Mouse (Mus musculus) myocyte (in vitro differentiated cells): ENCODE measurements around the gene Pex26. TPM values are rescaled to one million over a fixed set of nuclear protein-coding genes. Genes with fewer than 3 reads are reported as not detected.

ENCODE experiments used
- H3K27me3 ChIP-seq: one replicate; pipeline ENCODE4 v1.6.1; 2011; ENCODE audit not compliant: control insufficient read depth, insufficient read depth, insufficient read length
- H3K36me3 ChIP-seq: one replicate; pipeline ENCODE4 v1.6.1; 2011; ENCODE audit not compliant: control insufficient read depth, insufficient read depth
- H3K4me2 ChIP-seq: one replicate; pipeline ENCODE4 v1.6.1; 2011; ENCODE audit warnings: low read depth, control low read depth
- H3K4me3 ChIP-seq: one replicate; pipeline ENCODE4 v1.5.1; 2011; ENCODE audit warnings: mild to moderate bottlenecking, control low read depth, moderate library complexity
- H3K79me2 ChIP-seq: one replicate; pipeline ENCODE4 v1.6.1; 2011; ENCODE audit not compliant: control insufficient read depth, insufficient read depth
- H3ac ChIP-seq: one replicate; pipeline ENCODE4 v1.6.1; 2011; ENCODE audit not compliant: control insufficient read depth, insufficient read length
- CEBPB ChIP-seq: IDR thresholded peaks from 2 replicates; pipeline ENCODE4 v1.6.1; 2011; ENCODE audit warnings: mild to moderate bottlenecking, moderate library complexity; ENCODE audit not compliant: poor library complexity, insufficient read depth, severe bottlenecking
- E2F4 ChIP-seq: IDR thresholded peaks from one replicate; pipeline ENCODE4 v1.6.1; 2011; ENCODE audit warnings: mild to moderate bottlenecking, control low read depth, moderate library complexity; ENCODE audit not compliant: insufficient read depth
- MAX ChIP-seq: IDR thresholded peaks from one replicate; pipeline ENCODE4 v1.6.1; 2011; ENCODE audit warnings: low read depth, mild to moderate bottlenecking, control low read depth
- MYOD1 ChIP-seq, 3 experiments: IDR thresholded peaks; one replicate each; pipeline ENCODE4 v1.6.1; 2011; ENCODE audit warnings: control low read depth in 2 of 3, low read depth in 2 of 3, mild to moderate bottlenecking in 2 of 3, moderate library complexity in 1 of 3; ENCODE audit not compliant: insufficient read length in 2 of 3, control insufficient read depth in 1 of 3
- MYOG ChIP-seq, 3 experiments: IDR thresholded peaks; one replicate each; pipeline ENCODE4 v1.6.1; 2011; ENCODE audit warnings: control low read depth in 2 of 3, low read depth in 2 of 3, mild to moderate bottlenecking in 2 of 3; ENCODE audit not compliant: insufficient read length in 2 of 3, control insufficient read depth in 1 of 3, insufficient read depth in 1 of 3
- POLR2A ChIP-seq: IDR thresholded peaks from one replicate; pipeline ENCODE4 v1.6.1; 2011; ENCODE audit warnings: low read depth, mild to moderate bottlenecking, control low read depth, moderate library complexity; ENCODE audit not compliant: insufficient read length
- POLR2AphosphoS2 ChIP-seq: IDR thresholded peaks from one replicate; pipeline ENCODE4 v1.6.1; 2011; ENCODE audit warnings: low read depth, control low read depth; ENCODE audit not compliant: insufficient read length
- REST ChIP-seq: IDR thresholded peaks from one replicate; pipeline ENCODE4 v1.6.1; 2011; ENCODE audit warnings: mild to moderate bottlenecking, control low read depth, moderate library complexity; ENCODE audit not compliant: insufficient read depth, insufficient read length
- SRF ChIP-seq: IDR thresholded peaks from one replicate; pipeline ENCODE4 v1.6.1; 2011; ENCODE audit warnings: low read depth; ENCODE audit not compliant: control insufficient read depth, insufficient read length
- TCF12 ChIP-seq: IDR thresholded peaks from one replicate; pipeline ENCODE4 v1.6.1; 2011; ENCODE audit warnings: mild to moderate bottlenecking, control low read depth; ENCODE audit not compliant: poor library complexity, insufficient read depth, severe bottlenecking
- TCF3 ChIP-seq: IDR thresholded peaks from one replicate; pipeline ENCODE4 v1.6.1; 2011; ENCODE audit warnings: low read depth, control low read depth; ENCODE audit not compliant: insufficient read length
- USF1 ChIP-seq: IDR thresholded peaks from one replicate; pipeline ENCODE4 v1.6.1; 2011; ENCODE audit warnings: low read depth, mild to moderate bottlenecking, control low read depth, moderate library complexity
- polyA plus RNA-seq: library from polyadenylated mRNA; unstranded; fragments of >200 nt; fragmentation: generic; extraction: Trizol; gene quantifications from one replicate; pipeline ENCODE4 v1.2.1, GENCODE M21; 2012; ENCODE audit warnings: missing spikeins

The Pex26 gene
- polyA plus RNA-seq, 1 experiment = 2.0 TPM

DNA sequence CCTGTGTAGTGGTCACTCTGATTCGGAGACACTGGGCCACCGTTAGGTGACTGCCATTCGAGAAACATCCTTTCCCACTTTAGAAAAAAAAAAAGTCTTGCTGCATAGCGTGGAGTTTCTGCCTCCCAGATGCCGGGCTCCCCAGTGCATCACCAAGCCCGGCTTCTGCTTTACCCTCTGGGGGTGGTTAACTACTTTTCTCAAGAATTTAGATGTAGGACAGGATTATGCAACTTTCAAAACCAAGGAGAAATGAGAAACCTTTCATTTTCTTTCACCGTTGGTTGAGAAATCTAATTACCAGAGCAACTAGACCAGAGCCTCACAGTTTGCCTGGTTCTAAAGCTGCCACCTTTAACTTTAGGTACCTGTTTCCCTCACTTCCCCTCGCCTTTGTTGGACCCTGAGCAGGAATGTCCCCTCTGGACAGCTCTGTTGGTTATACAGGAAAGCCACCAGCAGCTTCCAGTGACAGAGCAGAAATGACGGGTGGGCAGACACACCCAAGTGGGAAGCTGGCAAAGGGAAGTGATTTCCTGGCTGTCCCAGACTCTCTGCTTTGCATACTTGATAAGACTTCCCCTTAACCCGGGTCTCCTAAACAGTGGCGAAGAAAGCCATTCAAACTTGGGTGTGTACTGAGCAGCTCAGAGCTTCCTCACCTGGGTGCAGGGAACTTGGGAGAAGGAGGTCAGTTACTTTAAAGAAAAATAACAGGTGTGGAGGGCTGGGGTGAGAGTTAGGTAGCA, 8.0 kb downstream of the Pex26 start:
- Histone ChIP-seq H3K4me3 (no peak overlapping the region), H3K79me2 (no peaks in the 10 kb centered on the region), H3ac (no peak overlapping the region), H3K36me3 (no peaks in the 10 kb centered on the region), H3K4me2 (no peak overlapping the region), H3K27me3 (no peaks in the 10 kb centered on the region)
- TF ChIP-seq SRF = no peak
- TF ChIP-seq MAX = no peak
- no peak for TF ChIP-seq CEBPB
- no peak for TF ChIP-seq POLR2AphosphoS2

DNA sequence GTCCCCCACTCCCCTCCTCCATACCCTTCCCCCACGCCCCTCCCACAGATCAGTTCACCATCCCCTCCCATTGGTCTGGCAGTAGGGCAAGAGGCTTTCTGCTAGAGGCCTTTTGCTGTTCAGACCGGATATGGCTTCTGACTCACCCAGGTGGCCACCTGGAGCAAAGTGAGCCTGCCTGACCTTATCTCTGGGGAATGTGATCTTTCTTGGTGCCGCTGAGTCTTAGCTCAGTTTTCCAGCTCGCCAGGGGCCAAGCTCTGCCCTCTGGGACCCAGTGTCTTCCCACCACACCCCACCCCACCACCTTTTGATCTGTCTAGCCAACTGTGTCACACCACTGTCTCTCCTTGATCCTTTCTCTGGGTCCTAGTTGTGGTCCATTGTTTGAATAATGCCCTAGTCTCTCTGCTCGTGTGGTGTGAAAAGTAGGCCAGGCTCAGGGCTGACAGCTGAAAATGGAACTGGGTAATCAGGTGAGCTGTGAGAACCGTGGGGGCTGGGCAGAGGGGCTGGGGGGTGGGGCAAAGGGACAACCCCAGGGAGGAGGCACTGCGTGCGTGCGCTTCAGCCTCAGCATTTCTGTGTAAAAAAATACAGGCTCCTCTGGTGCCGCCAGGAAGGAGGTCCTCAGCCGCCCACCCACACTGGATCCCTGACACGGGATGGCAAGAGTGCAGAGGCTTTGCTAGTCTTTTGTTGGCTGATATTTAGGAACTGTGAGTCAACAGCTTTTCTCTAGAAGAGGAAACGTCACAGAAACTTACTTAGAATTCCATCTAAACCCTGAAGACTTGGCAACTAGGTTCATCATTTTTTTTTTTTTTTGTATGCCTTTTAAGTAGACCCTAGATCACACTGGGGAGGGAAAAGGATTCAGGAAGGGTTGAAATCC, 10.8 kb downstream of the Pex26 start:
- Histone ChIP-seq H3K79me2 (no peaks in the 10 kb centered on the region), H3K27me3 (no peaks in the 10 kb centered on the region), H3K4me2 (no peak overlapping the region), H3K4me3 (no peak overlapping the region), H3ac (no peak overlapping the region), H3K36me3 (no peaks in the 10 kb centered on the region)
- no peak for TF ChIP-seq TCF3
- TF ChIP-seq E2F4 = no peak

DNA sequence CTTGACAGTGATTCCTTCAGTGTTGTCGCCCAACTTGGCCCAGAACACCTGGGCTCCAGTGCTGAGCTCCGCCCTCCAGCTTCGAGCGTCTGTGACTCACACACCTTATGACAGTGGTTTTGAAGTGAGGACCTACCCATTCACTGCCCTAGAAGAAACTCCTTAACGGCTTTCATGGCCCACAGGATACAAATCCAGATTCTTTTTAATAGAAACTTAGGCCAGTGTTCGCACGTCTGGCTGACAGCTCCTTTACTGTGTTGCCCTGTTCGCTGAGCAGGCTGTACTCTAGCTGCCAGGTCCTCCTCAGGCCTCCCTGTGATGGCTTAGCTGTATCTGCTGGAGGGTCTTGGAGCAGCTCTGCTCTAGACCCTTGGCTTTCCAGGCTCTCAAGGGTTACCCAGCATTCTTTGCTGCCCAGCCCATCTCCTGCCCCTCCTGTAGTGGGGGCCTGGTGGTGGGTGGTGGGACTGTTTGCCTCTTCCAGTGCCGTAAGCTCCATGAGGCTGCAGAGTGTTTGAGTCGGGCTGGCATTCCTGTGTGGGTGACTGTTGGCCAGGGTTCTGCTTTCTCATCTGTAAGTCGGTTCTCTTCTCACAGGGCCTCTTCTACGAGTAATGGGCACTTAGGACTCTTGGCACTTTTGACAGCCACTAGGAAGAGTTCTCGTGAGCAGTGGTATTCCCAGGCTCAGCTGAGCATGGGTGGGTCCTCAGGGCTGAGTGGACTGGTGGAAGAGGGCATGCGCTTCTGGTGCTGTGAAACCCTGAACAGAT, 11.7 kb downstream of the Pex26 start:
- no peaks in the 10 kb centered on the region for H3K79me2 ChIP-seq
- no peaks in the 10 kb centered on the region for H3K36me3 ChIP-seq
- TF ChIP-seq MYOG (IDR thresholded peaks at IDR 0.05; ENCODE audit: control insufficient read depth in 1 of 3, insufficient read depth in 1 of 3, insufficient read length in 2 of 3, low read depth in 2 of 3) (no peak), CEBPB (no peak), REST (no peak), POLR2A (no peak), E2F4 (no peak), POLR2AphosphoS2 (no peak), TCF12 (no peak), SRF (no peak), TCF3 (no peak), MYOD1 (IDR thresholded peaks at IDR 0.05; ENCODE audit: control insufficient read depth in 1 of 3, insufficient read length in 2 of 3, low read depth in 2 of 3) (no peak)
- no peaks in the 10 kb centered on the region for H3K27me3 ChIP-seq
- H3K4me2 ChIP-seq = no peak overlapping the region
- no peak overlapping the region for H3ac ChIP-seq
- H3K4me3 ChIP-seq = no peak overlapping the region

DNA sequence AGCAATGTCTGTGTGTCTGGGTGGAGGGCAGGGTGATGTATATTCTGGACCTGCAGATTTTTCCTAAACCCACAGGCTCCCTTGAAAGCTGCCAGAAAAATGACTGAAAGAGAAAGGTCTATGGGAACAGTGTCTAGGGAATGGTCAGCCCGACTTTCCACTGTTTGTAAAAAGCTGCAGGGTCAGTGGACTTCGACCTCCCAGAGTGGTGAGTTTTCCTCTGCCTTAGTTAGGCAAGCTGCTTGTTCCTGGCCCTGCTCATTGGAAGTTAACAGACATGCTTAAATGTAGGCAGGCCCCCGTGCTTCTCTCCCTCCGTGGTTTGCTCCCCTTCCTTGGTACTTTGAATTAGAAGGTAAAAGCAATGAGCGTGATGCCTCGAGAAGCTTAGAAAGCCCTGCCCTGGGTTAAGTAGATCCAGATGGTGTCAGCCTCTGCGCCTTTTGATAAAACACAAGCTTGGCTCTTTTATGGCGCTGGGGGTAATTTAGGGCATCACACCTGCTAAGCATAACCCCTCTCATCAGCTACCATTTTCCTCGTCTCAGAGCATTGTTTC, 14.4 kb downstream of the Pex26 start:
- H3K4me3 ChIP-seq = no peak overlapping the region
- no peak overlapping the region for H3ac ChIP-seq
- H3K79me2 ChIP-seq = no peaks in the 10 kb centered on the region
- TF ChIP-seq E2F4 (no peak), MYOG (IDR thresholded peaks at IDR 0.05; ENCODE audit: control insufficient read depth in 1 of 3, insufficient read depth in 1 of 3, insufficient read length in 2 of 3, low read depth in 2 of 3) (no peak), USF1 (no peak), MAX (no peak)
- H3K4me2 ChIP-seq = no peak overlapping the region
- H3K36me3 ChIP-seq = no peaks in the 10 kb centered on the region
- H3K27me3 ChIP-seq = no peaks in the 10 kb centered on the region

DNA sequence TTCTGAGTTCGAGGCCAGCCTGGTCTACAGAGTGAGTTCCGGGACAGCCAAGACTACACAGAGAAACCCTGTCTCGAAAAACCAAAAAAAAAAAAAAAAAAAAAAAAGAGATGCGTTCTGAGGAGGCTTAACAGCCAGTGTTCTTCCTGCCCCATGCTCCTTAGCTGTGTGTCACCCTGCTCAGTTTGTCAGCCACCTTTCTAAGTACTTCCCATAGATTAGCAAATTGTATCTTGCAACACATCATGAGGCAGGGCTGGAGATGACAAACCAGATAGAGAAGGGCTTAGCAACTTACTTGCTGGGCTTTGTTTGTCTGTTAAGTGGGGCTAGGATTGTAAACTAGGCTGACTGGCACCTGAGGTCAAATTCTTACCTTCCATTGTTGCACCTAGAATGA, 17.0 kb downstream of the Pex26 start:
- no peaks in the 10 kb centered on the region for H3K36me3 ChIP-seq
- no peak for TF ChIP-seq POLR2A
- no peak for TF ChIP-seq REST
- no peak for TF ChIP-seq POLR2AphosphoS2
- no peak for TF ChIP-seq CEBPB
- TF ChIP-seq E2F4 = no peak
- TF ChIP-seq MYOD1 (IDR thresholded peaks at IDR 0.05; ENCODE audit: control insufficient read depth in 1 of 3, insufficient read length in 2 of 3, low read depth in 2 of 3) = no peak
- H3K79me2 ChIP-seq = no peaks in the 10 kb centered on the region
- no peak overlapping the region for H3K4me3 ChIP-seq
- H3K4me2 ChIP-seq = no peak overlapping the region
- H3ac ChIP-seq = no peak overlapping the region
- H3K27me3 ChIP-seq = no peaks in the 10 kb centered on the region
